Mouse (Mus musculus) megakaryocyte, embryonic 14.5 days (primary cell): ENCODE data around the gene Atp2b4. TPM values are rescaled to one million over a fixed set of nuclear protein-coding genes. Genes with fewer than 3 reads are reported as not detected.

Experiments used
- H3K27me3 ChIP-seq: replicated peaks from 2 replicates; pipeline ENCODE3; 2012; ENCODE audit warnings: inconsistent platforms
- H3K36me3 ChIP-seq: replicated peaks from 2 replicates; pipeline ENCODE3; 2012; ENCODE audit warnings: low read length, inconsistent platforms, mixed read lengths
- H3K4me1 ChIP-seq: 2 replicates; pipeline ENCODE4 v1.6.1; 2012; ENCODE audit warnings: inconsistent platforms
- H3K4me3 ChIP-seq: replicated peaks from 2 replicates; pipeline ENCODE3; 2012; ENCODE audit warnings: moderate library complexity, mild to moderate bottlenecking, inconsistent platforms
- H3K9me3 ChIP-seq: 2 replicates; pipeline ENCODE4 v1.6.1; 2012; ENCODE audit warnings: inconsistent platforms
- FLI1 ChIP-seq: IDR thresholded peaks from 2 replicates; pipeline ENCODE4 v1.6.1; 2012; ENCODE audit warnings: low read length, inconsistent platforms, mixed read lengths
- GATA1 ChIP-seq: IDR thresholded peaks from 3 replicates; pipeline ENCODE4 v1.6.1; 2012; ENCODE audit warnings: mixed read lengths, low read length, inconsistent platforms, borderline replicate concordance
- polyA plus RNA-seq: library from polyadenylated mRNA; stranded (reverse); fragments of >175 nt; gene quantifications from 2 replicates; pipeline ENCODE4 v1.2.3, GENCODE M21; 2012; ENCODE audit warnings: low replicate concordance; ENCODE audit not compliant: insufficient read depth

The Atp2b4 gene
- polyA plus RNA-seq, 1 experiment = 3.9 TPM

GRCm38 (mm10) chr1:133781531-133781930, 19.3 kb downstream of the Atp2b4 start:
- no peaks in the 10 kb centered on the region for H3K27me3 ChIP-seq
- no peak overlapping the region for H3K4me3 ChIP-seq
- peaks cover 38% of the 10 kb centered on the region for H3K4me1 ChIP-seq
- H3K9me3 ChIP-seq = no peaks in the 10 kb centered on the region
- peaks cover 32% of the 10 kb centered on the region for H3K36me3 ChIP-seq
- TF ChIP-seq GATA1 (no peak), FLI1 (no peak)

- TF ChIP-seq GATA1 (no peak), FLI1 (no peak)
- Histone ChIP-seq H3K36me3 (peaks cover 20% of the 10 kb centered on the region), H3K27me3 (no peaks in the 10 kb centered on the region), H3K4me1 (peaks cover 29% of the 10 kb centered on the region), H3K9me3 (no peaks in the 10 kb centered on the region), H3K4me3 (no peak overlapping the region)
These were observed 21.8 kb downstream of the Atp2b4 start for GRCm38 (mm10) chr1:133779043-133779442.

DNA sequence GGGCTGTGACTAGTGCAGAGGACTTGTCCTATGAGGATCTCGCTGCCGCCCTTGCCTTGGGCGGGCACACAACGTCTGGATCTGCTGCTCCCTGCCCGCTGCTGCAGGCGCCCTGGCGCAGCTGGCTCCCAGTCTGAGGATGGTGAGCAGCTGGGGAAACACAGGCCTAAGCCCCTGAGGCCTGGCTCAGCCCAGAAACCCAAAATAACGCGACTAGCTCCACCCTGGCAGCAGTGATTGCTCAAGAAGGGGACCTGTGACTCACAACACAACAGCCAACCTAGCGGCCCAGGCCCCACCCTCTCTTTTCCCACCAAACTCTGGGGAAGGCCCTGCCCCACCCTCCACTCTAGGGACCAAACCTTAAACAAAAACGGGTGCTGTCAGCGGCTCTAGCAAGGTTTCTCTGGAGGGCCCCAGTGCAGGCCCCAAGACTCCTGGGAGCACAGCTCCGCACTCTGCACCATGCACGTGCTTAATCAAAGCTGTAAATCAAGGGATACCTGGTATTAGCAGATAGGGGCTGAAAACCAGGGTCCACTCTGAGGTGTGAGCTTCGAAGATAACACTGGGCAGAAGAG, 23.1 kb downstream of the Atp2b4 start:
- peaks cover 29% of the 10 kb centered on the region for H3K4me1 ChIP-seq

DNA sequence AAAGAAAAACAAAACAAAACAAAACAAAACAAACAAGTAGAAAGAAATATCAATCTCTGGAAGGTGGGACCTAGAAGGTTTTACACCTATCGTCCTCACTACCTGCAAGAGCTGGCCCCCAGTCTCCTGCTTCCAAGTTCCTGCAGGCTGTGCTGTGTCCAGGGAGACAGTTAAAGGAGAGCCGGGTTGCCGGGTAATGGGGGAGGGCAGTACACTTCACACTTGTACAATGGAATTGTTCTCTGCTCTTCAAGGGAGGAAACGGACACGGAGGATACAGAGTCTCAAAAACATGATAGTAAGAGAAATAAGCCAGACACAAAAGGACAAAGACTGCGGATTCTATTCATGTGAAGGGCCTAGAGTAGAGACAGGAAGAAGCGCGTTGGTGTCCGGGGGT, 28.3 kb downstream of the Atp2b4 start:
- Histone ChIP-seq H3K4me3 (no peak overlapping the region), H3K27me3 (peaks cover 3% of the 10 kb centered on the region), H3K4me1 (peaks cover 10% of the 10 kb centered on the region), H3K36me3 (peaks cover 38% of the 10 kb centered on the region), H3K9me3 (no peaks in the 10 kb centered on the region)
- no peak for TF ChIP-seq FLI1
- TF ChIP-seq GATA1 = no peak

More for the DNA sequence above, 23.1 kb downstream of the Atp2b4 start:
- Histone ChIP-seq H3K9me3 (no peaks in the 10 kb centered on the region), H3K36me3 (peaks cover 22% of the 10 kb centered on the region), H3K27me3 (no peaks in the 10 kb centered on the region), H3K4me3 (no peak overlapping the region)
- TF ChIP-seq GATA1 (no peak), FLI1 (no peak)

DNA sequence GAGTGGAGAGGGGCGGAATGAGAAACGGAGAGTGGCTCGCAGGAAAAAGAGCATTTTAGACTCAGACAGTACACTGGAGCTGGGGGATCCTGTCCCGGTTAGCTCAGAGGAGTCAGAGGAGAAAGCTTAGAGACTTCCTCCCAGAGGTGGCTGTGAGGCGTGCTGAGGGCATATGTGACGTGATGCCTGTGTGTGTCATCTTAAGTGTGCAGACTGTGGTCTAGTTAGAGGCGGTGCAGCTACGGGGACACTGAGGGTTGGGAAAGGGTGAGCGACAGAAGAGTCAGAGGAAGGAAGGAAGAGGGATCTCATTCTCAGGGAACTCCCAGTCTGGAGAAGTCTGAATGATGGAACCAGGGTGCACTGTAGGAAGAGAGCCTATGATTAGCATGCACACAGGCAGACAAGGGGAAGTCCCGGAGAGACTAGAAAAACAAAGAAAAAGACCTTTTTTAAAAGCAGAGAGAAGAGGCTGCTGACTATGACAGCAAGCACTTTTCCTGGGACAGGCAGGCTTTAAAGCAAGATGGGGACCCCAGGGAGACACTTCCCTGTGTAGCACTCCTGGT, 28.9 kb downstream of the Atp2b4 start:
- TF ChIP-seq GATA1 = no peak
- TF ChIP-seq FLI1 = no peak
- no peak overlapping the region for H3K4me3 ChIP-seq
- peaks cover 37% of the 10 kb centered on the region for H3K36me3 ChIP-seq
- H3K27me3 ChIP-seq = peaks cover 3% of the 10 kb centered on the region
- H3K4me1 ChIP-seq = peaks cover 9% of the 10 kb centered on the region
- H3K9me3 ChIP-seq = no peaks in the 10 kb centered on the region

GRCm38 (mm10) chr1:133767994-133768393, 32.8 kb downstream of the Atp2b4 start:
- no peaks in the 10 kb centered on the region for H3K9me3 ChIP-seq
- peaks cover 9% of the 10 kb centered on the region for H3K4me1 ChIP-seq

DNA sequence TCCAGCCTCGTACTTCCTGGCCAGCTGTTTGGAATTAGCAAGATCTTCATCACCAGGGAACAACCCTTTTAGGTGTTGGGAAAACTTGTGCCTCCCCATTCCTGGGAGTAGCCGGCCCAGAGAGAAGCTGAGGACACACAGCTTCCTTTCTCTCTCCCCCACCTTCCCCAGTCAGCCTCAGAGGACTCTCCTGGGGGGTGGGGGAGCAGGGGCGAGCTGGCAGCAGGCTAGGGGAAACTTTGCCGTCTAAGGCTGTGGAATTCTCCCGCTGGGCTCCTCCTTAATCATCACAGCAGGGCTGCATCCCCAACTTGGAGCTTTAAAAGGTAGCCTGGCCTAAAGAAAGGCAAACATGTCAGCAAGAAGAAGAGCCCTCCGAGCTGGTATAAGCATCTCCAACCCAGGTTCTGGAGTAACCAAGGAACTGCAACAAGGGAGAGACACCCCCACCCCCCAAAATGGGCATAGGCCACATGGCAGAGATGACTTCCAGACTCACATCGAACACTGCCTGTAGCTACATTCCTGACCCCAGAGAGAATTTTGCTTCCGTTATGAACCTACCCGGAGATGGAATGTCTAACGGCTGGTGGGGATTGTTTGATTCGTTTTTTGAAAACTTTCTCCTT, 33.8 kb downstream of the Atp2b4 start:
- Histone ChIP-seq H3K4me3 (no peak overlapping the region), H3K36me3 (peaks cover 34% of the 10 kb centered on the region), H3K4me1 (peaks cover 6% of the 10 kb centered on the region), H3K9me3 (no peaks in the 10 kb centered on the region), H3K27me3 (peaks cover 6% of the 10 kb centered on the region)
- TF ChIP-seq FLI1 (no peak), GATA1 (no peak)

More at GRCm38 (mm10) chr1:133767994-133768393, 32.8 kb downstream of the Atp2b4 start:
- peaks cover 6% of the 10 kb centered on the region for H3K27me3 ChIP-seq
- peaks cover 36% of the 10 kb centered on the region for H3K36me3 ChIP-seq
- TF ChIP-seq FLI1 (no peak), GATA1 (no peak)
- H3K4me3 ChIP-seq = no peak overlapping the region

DNA sequence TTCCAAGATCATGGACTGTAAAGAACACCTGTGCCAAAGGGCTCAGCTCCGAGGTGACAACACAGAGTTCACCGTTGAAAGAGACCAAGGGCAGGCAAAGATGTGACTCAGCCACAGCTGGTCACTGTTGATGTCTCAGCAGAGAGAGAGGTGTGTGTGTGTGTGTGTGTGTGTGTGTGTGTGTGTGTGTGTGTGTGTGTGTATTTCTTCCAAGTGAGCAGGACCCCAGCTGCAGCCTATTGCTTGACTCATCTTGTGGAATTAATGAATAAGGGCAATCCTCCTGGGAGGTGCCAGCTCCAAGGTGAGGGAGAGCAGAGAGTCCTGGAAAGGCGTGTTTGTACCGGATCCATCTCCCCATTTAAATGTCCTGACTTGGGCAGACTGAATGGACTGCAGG, 35.5 kb downstream of the Atp2b4 start:
- Histone ChIP-seq H3K4me3 (no peak overlapping the region), H3K4me1 (peaks cover 8% of the 10 kb centered on the region), H3K9me3 (no peaks in the 10 kb centered on the region), H3K27me3 (peaks cover 6% of the 10 kb centered on the region), H3K36me3 (peaks cover 34% of the 10 kb centered on the region)
- no peak for TF ChIP-seq FLI1
- TF ChIP-seq GATA1 = no peak

DNA sequence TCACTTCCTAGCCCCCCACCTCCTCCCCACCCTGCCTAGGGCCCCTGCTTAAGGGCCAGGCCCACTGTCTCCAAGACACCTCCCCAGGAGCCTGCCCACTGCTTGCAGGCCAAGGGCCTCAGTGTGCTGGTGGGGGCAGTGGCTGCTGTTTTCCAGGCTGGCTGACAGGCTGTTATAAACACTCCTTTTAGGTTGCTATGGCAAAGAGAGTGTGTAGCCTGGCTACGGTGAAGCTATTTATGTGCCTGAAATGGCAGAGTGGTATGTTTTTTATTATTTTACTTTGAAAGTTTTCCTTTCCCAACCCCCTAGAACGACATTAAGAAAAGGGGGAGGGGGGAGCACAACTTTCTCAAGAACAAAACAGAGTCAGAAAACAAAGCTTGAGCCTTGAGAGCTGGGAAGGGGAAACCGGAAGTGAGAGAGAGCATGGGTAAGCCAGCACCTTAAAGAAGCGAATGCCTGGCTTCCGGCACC, 37.9 kb downstream of the Atp2b4 start:
- Histone ChIP-seq H3K9me3 (no peaks in the 10 kb centered on the region), H3K27me3 (peaks cover 7% of the 10 kb centered on the region), H3K36me3 (peaks cover 17% of the 10 kb centered on the region), H3K4me1 (peaks cover 12% of the 10 kb centered on the region), H3K4me3 (no peak overlapping the region)
- TF ChIP-seq FLI1 = no peak
- TF ChIP-seq GATA1 = no peak

- H3K4me1 ChIP-seq = peaks cover 12% of the 10 kb centered on the region
- no peak overlapping the region for H3K4me3 ChIP-seq
- TF ChIP-seq FLI1 (no peak), GATA1 (no peak)
- H3K36me3 ChIP-seq = peaks cover 9% of the 10 kb centered on the region
- H3K27me3 ChIP-seq = peaks cover 5% of the 10 kb centered on the region
- no peaks in the 10 kb centered on the region for H3K9me3 ChIP-seq
These were observed 39.6 kb downstream of the Atp2b4 start for GRCm38 (mm10) chr1:133761278-133761677.
